Mouse (Mus musculus) limb, embryonic 11.5 days (tissue): ENCODE measurements around the gene Htra3. TPM values are rescaled to one million over a fixed set of nuclear protein-coding genes. Genes with fewer than 3 reads are reported as not detected.

ENCODE experiments used
- ATAC-seq: fragments of 200-750 bp; cut with Nextera tagmentation; 2 replicates; pipeline ENCODE4 v1.8.0; 2017; ENCODE audit warnings: low read depth; ENCODE audit not compliant: insufficient number of reproducible peaks, low FRiP score, low TSS enrichment
- DNase-seq: peaks from one replicate; pipeline ENCODE4 v3.0.0-alpha.2; 2015; ENCODE audit warnings: low spot score
- H3K27ac ChIP-seq: fragments of 300-500 bp; sonication (generic); replicated peaks from 2 replicates; pipeline ENCODE4 v1.5.1; 2014; ENCODE audit warnings: low read depth, mild to moderate bottlenecking, low read length
- H3K27me3 ChIP-seq: fragments of 300-500 bp; sonication (generic); 2 replicates; pipeline ENCODE4 v1.6.1; 2014; ENCODE audit warnings: mild to moderate bottlenecking, low read length, mixed read lengths; ENCODE audit not compliant: control insufficient read depth, insufficient read depth
- H3K36me3 ChIP-seq: fragments of 300-500 bp; sonication (generic); 2 replicates; pipeline ENCODE4 v1.6.1; 2014; ENCODE audit warnings: mild to moderate bottlenecking, low read length, moderate library complexity, mixed read lengths; ENCODE audit not compliant: control insufficient read depth, insufficient read depth
- H3K4me1 ChIP-seq: fragments of 300-500 bp; sonication (generic); 2 replicates; pipeline ENCODE4 v1.6.1; 2014; ENCODE audit warnings: low read length, mixed read lengths; ENCODE audit not compliant: control insufficient read depth, insufficient read depth
- H3K4me2 ChIP-seq: fragments of 300-500 bp; sonication (generic); 2 replicates; pipeline ENCODE4 v1.6.1; 2014; ENCODE audit warnings: low read depth, mild to moderate bottlenecking, moderate library complexity; ENCODE audit not compliant: severe bottlenecking
- H3K4me3 ChIP-seq: fragments of 300-500 bp; sonication (generic); 2 replicates; pipeline ENCODE4 v1.5.1; 2014; ENCODE audit warnings: low read depth, low read length
- H3K9ac ChIP-seq: fragments of 300-500 bp; sonication (generic); 2 replicates; pipeline ENCODE4 v1.6.1; 2014; ENCODE audit warnings: mild to moderate bottlenecking, low read length
- H3K9me3 ChIP-seq: fragments of 300-500 bp; sonication (generic); 2 replicates; pipeline ENCODE4 v1.6.1; 2016; ENCODE audit warnings: low read length; ENCODE audit not compliant: control insufficient read depth
- WGBS: fragments of 180-500 bp; shearing (Covaris S2); extraction: QIAGEN DNeasy Blood & Tissue Kit; methylation state at CpG from one replicate; pipeline ENCODE4 v1.1.7; 2014; 5-methylcytosine and 5-hydroxymethylcytosine counted together
- polyA plus RNA-seq: library from polyadenylated mRNA; unstranded; fragments of >200 nt; fragmentation: Nextera tagmentation; extraction: Ambion mirVana; gene quantifications from 2 replicates; pipeline ENCODE4 v1.2.1, GENCODE M21; 2014

Gene Htra3
- polyA plus RNA-seq, 1 experiment from 2014 or later: 1.6 TPM

GRCm38 (mm10) chr5:35705411-35705810 lies 25.8 kb upstream of the Htra3 start:
- H3K4me2 ChIP-seq: no peak overlapping the region
- H3K9ac ChIP-seq: no peak overlapping the region
- H3K4me1 ChIP-seq: no peaks in the 10 kb centered on the region
- WGBS: 88% methylated on average over 3 of the region's 3 CpGs
- no peak overlapping the region for H3K27ac ChIP-seq
- H3K27me3 ChIP-seq: no peaks in the 10 kb centered on the region
- H3K36me3 ChIP-seq: no peaks in the 10 kb centered on the region
- no peak overlapping the region for H3K4me3 ChIP-seq
- ATAC-seq (no peak), DNase-seq (no peak)
- no peaks in the 10 kb centered on the region for H3K9me3 ChIP-seq

GRCm38 (mm10) chr5:35703814-35704213 lies 24.2 kb upstream of the Htra3 start:
- Histone ChIP-seq H3K27ac (no peak overlapping the region), H3K9me3 (no peaks in the 10 kb centered on the region), H3K4me2 (no peak overlapping the region), H3K4me3 (no peak overlapping the region), H3K4me1 (no peaks in the 10 kb centered on the region), H3K36me3 (no peaks in the 10 kb centered on the region), H3K9ac (no peak overlapping the region), H3K27me3 (no peaks in the 10 kb centered on the region)
- no peak for DNase-seq
- WGBS: 92% methylated on average over 4 of the region's 4 CpGs
- no peak for ATAC-seq

GRCm38 (mm10) chr5:35703183-35703582 lies 23.6 kb upstream of the Htra3 start:
- Histone ChIP-seq H3K4me3 (no peak overlapping the region), H3K4me1 (no peaks in the 10 kb centered on the region), H3K27ac (no peak overlapping the region), H3K27me3 (no peaks in the 10 kb centered on the region), H3K36me3 (no peaks in the 10 kb centered on the region), H3K9ac (no peak overlapping the region), H3K4me2 (no peak overlapping the region), H3K9me3 (no peaks in the 10 kb centered on the region)
- WGBS: 82% methylated on average over 8 of the region's 8 CpGs
- ATAC-seq (no peak), DNase-seq (no peak)

GRCm38 (mm10) chr5:35702582-35703140 lies 23.1 kb upstream of the Htra3 start:
- no peak overlapping the region for H3K4me2 ChIP-seq
- WGBS: 77% methylated on average over 4 of the region's 4 CpGs
- H3K9me3 ChIP-seq: no peaks in the 10 kb centered on the region
- no peaks in the 10 kb centered on the region for H3K4me1 ChIP-seq
- no peak overlapping the region for H3K9ac ChIP-seq
- H3K27me3 ChIP-seq: no peaks in the 10 kb centered on the region
- no peak overlapping the region for H3K27ac ChIP-seq
- no peak for ATAC-seq
- no peak for DNase-seq
- H3K36me3 ChIP-seq: no peaks in the 10 kb centered on the region
- no peak overlapping the region for H3K4me3 ChIP-seq

- Histone ChIP-seq H3K4me1 (no peaks in the 10 kb centered on the region), H3K27ac (no peak overlapping the region), H3K4me3 (no peak overlapping the region), H3K4me2 (no peak overlapping the region), H3K27me3 (no peaks in the 10 kb centered on the region), H3K9ac (no peak overlapping the region), H3K9me3 (no peaks in the 10 kb centered on the region), H3K36me3 (no peaks in the 10 kb centered on the region)
- ATAC-seq (no peak), DNase-seq (peak; percentile 82)
- WGBS: 48% methylated on average over 6 of the region's 6 CpGs
Measured at GRCm38 (mm10) chr5:35701042-35701441, 21.5 kb upstream of the Htra3 start.

GRCm38 (mm10) chr5:35695815-35696214 lies 16.2 kb upstream of the Htra3 start:
- DNase-seq: peak; percentile 39

GRCm38 (mm10) chr5:35693638-35694037 lies 14.1 kb upstream of the Htra3 start:
- Histone ChIP-seq H3K9me3 (no peaks in the 10 kb centered on the region), H3K4me3 (no peak overlapping the region), H3K9ac (no peak overlapping the region), H3K36me3 (no peaks in the 10 kb centered on the region), H3K27me3 (no peaks in the 10 kb centered on the region), H3K4me2 (no peak overlapping the region), H3K27ac (no peak overlapping the region), H3K4me1 (0 out of 2 replicates have a peak, but pooled peaks cover 4% of the 10 kb centered on the region)
- no peak for ATAC-seq
- WGBS: 68% methylated on average over 4 of the region's 4 CpGs
- no peak for DNase-seq

More at GRCm38 (mm10) chr5:35695815-35696214, 16.2 kb upstream of the Htra3 start:
- Histone ChIP-seq H3K36me3 (no peaks in the 10 kb centered on the region), H3K9me3 (no peaks in the 10 kb centered on the region), H3K27me3 (no peaks in the 10 kb centered on the region), H3K9ac (no peak overlapping the region), H3K4me1 (0 out of 2 replicates have a peak, but pooled peaks cover 1% of the 10 kb centered on the region), H3K4me2 (no peak overlapping the region), H3K27ac (no peak overlapping the region), H3K4me3 (no peak overlapping the region)
- no peak for ATAC-seq
- 28% methylated on average over 5 of the region's 5 CpGs for WGBS

GRCm38 (mm10) chr5:35691246-35691645 lies 11.7 kb upstream of the Htra3 start:
- Histone ChIP-seq H3K9ac (no peak overlapping the region), H3K4me1 (0 out of 2 replicates have a peak, but pooled peaks cover 6% of the 10 kb centered on the region), H3K36me3 (no peaks in the 10 kb centered on the region), H3K4me2 (no peak overlapping the region), H3K27me3 (no peaks in the 10 kb centered on the region), H3K27ac (no peak overlapping the region), H3K4me3 (no peak overlapping the region), H3K9me3 (no peaks in the 10 kb centered on the region)
- 47% methylated on average over 11 of the region's 11 CpGs for WGBS
- DNase-seq: no peak
- no peak for ATAC-seq
